Mouse (Mus musculus): ENCODE measurements at regions not wholly inside any gene's neighbourhood (a gene's known extent, or its start where the extent isn't known, plus 50 kb on each side); places are given as distances from the start of the nearest gene placed in this dataset.

DNA sequence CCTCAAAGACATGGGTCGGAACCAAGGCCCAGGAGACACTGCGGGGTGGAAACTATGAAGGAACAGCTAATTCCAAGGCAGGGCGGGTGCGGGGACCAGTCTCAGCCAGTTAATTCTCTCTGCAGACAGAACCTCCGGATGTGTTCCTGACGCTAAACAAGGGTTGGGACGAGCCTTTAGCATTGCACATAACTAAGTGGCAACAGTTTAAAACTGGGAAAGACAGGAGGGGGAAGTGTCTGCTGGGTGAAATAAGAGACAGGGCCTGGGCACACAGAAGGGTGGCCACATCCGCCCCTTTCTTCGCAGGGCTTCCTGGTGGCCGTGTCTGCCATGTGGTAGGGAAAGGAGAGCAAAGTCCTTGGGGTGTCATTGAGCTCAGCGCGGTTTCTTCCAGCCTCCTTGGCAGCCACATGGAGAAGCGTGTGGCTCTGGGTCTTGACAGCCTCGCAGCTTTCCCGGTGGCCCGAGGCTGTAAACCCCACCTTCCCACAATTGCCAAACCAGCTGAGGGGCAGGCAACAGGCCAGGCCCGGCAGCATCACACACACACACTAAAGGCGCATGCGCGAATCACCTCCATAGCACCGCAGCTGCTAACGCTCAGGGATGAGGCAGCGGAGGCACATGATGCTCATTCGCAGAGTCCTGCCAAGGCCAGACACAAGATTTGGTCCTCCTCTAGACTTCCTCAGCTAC is 95.8 kb downstream of the Cpn2 start:
- 0 out of 2 replicates have a peak, but pooled peaks have one; percentile 36 for ATAC-seq (ENCODE audit: low FRiP score, low read depth)
- Histone ChIP-seq H3K27ac (replicated peaks) (no peak overlapping the region), H3K4me1 (replicated peaks) (peaks cover 17% of the 10 kb centered on the region; the same call in 1 of the 2 replicates), H3K9ac (no peak overlapping the region), H3K27me3 (0 out of 2 replicates have a peak, but pooled peaks cover 7% of the 10 kb centered on the region), H3K36me3 (no peaks in the 10 kb centered on the region), H3K9me3 (no peaks in the 10 kb centered on the region), H3K4me2 (no peak overlapping the region), H3K4me3 (no peak overlapping the region)
- WGBS, result 66% methylated on average over 24 of the region's 24 CpGs

GRCm38 (mm10) chr16:30172136-30172731 is 95.1 kb downstream of the Cpn2 start:
- H3K9me3 ChIP-seq, result no peaks in the 10 kb centered on the region
- H3K4me3 ChIP-seq, result no peak overlapping the region
- H3K27ac ChIP-seq (replicated peaks), result no peak overlapping the region
- no peak overlapping the region for H3K9ac ChIP-seq
- no peaks in the 10 kb centered on the region for H3K36me3 ChIP-seq
- no peak for ATAC-seq (ENCODE audit: low FRiP score, low read depth)
- H3K4me1 ChIP-seq (replicated peaks), result peaks cover 17% of the 10 kb centered on the region; the same call in 1 of the 2 replicates
- H3K27me3 ChIP-seq, result 0 out of 2 replicates have a peak, but pooled peaks cover 7% of the 10 kb centered on the region
- no peak overlapping the region for H3K4me2 ChIP-seq
- 66% methylated on average over 13 of the region's 13 CpGs for WGBS

DNA sequence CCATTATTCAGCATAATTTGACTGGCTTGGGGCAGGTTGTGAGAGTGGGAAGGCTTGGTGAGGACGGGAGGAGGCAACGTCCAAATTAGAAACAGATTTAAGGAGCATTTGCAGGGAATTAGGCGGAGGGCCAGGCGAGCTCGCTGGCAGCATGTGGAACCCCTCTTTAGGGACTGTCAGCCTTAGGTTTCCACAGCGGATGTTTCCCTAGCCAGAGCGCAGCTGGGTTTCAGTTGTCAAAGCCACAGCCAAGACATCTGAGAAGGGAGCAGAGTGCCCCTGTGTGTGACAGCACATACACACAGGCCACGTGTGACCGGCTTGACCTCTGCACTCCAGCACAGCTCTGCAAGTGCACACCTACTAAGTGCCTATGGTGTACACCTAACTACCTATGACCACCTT is 94.5 kb downstream of the Cpn2 start:
- Histone ChIP-seq H3K27me3 (0 out of 2 replicates have a peak, but pooled peaks cover 7% of the 10 kb centered on the region), H3K4me2 (no peak overlapping the region), H3K4me3 (no peak overlapping the region), H3K9ac (no peak overlapping the region), H3K36me3 (no peaks in the 10 kb centered on the region), H3K9me3 (no peaks in the 10 kb centered on the region), H3K27ac (replicated peaks) (no peak overlapping the region), H3K4me1 (replicated peaks) (peaks cover 17% of the 10 kb centered on the region; the same call in 1 of the 2 replicates)
- peak; percentile 24; the same call in 1 of the 2 replicates for ATAC-seq (ENCODE audit: low FRiP score, low read depth)
- WGBS, result 32% methylated on average over 9 of the region's 9 CpGs

DNA sequence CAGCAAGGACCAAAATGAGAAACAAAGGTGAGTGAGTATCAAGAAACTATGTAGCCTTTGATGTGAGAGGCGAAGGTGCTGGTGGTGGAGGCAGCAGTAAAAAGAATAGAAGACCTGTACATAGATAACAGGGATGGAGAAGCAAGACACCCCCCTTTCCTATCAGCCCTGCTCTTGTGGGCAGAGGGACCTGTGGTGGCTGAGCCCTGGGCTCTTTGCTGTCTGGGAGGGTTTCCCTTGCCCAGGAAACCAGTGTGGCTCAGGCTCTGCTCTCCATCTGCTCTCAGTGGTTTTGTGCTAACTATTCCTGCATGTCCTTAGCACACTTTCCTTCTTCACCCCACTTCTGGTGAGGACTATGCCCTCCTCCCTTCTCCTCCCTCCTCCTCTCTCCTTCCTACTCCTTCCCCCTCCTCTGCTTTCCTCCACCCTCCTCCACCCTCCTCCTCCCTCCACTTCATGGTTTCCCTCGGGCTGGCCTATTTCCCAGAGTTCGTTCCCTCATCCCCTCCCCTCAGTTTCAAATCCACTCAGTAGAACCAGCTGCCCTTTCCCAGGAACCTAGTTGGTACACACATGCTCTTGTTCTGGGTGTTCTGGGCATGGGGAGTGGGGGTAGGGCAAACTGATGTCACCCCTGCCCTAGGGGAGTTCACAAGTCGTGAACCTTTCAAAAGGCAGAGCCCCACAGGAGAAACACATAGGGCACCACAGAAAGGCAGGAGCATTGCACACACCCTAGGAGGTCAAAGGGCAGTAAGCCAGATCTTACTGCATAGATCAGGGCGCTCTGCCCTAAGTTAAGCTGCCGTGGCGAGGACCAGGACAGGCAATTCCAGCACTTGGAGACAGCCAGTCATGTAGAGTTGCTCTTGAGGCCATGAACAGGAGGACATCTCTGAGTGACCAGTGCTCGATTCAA is 93.1 kb downstream of the Cpn2 start:
- 50% methylated on average over 8 of the region's 8 CpGs for WGBS
- Histone ChIP-seq H3K4me1 (replicated peaks) (peaks cover 17% of the 10 kb centered on the region; the same call in 1 of the 2 replicates), H3K9ac (no peak overlapping the region), H3K36me3 (no peaks in the 10 kb centered on the region), H3K9me3 (no peaks in the 10 kb centered on the region), H3K27ac (replicated peaks) (no peak overlapping the region), H3K27me3 (0 out of 2 replicates have a peak, but pooled peaks cover 7% of the 10 kb centered on the region), H3K4me3 (no peak overlapping the region), H3K4me2 (no peak overlapping the region)
- peak; percentile 27; the same call in 1 of the 2 replicates for ATAC-seq (ENCODE audit: low FRiP score, low read depth)

DNA sequence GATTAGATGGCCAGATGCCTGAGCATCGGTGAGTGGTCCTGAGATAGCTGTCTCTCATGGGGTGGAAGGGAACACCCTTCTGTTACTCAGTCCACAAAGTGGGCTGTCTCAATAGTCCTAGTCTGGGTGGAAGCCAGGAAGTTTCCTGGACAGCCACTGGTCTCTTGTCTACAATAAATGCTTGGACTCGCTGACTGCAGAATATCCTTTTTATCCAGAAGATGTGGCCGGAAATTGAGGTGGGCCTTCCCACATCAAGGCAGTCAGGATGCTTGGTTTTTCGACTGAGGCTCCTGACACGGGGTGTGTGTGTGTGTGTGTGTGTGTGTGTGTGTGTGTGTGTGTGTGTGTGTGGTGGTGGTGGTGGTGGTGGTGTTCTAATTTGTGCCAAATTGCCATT is 91.0 kb downstream of the Cpn2 start:
- Histone ChIP-seq H3K4me2 (no peak overlapping the region), H3K4me1 (replicated peaks) (peaks cover 17% of the 10 kb centered on the region; the same call in 1 of the 2 replicates), H3K27ac (replicated peaks) (no peak overlapping the region), H3K9me3 (no peaks in the 10 kb centered on the region), H3K9ac (no peak overlapping the region), H3K36me3 (no peaks in the 10 kb centered on the region), H3K4me3 (no peak overlapping the region), H3K27me3 (0 out of 2 replicates have a peak, but pooled peaks cover 14% of the 10 kb centered on the region)
- no peak for ATAC-seq (ENCODE audit: low FRiP score, low read depth)
- 86% methylated on average over 5 of the region's 5 CpGs for WGBS

GRCm38 (mm10) chr16:30177769-30178168 is 89.5 kb downstream of the Cpn2 start:
- Histone ChIP-seq H3K27ac (replicated peaks) (no peak overlapping the region), H3K36me3 (no peaks in the 10 kb centered on the region), H3K9ac (no peak overlapping the region), H3K4me2 (no peak overlapping the region), H3K4me3 (no peak overlapping the region), H3K27me3 (peaks cover 24% of the 10 kb centered on the region; the same call in 1 of the 2 replicates), H3K9me3 (no peaks in the 10 kb centered on the region), H3K4me1 (replicated peaks) (peaks cover 3% of the 10 kb centered on the region; the same call in 1 of the 2 replicates)
- ATAC-seq (ENCODE audit: low FRiP score, low read depth), result no peak
- WGBS, result 96% methylated on average over 7 of the region's 7 CpGs

DNA sequence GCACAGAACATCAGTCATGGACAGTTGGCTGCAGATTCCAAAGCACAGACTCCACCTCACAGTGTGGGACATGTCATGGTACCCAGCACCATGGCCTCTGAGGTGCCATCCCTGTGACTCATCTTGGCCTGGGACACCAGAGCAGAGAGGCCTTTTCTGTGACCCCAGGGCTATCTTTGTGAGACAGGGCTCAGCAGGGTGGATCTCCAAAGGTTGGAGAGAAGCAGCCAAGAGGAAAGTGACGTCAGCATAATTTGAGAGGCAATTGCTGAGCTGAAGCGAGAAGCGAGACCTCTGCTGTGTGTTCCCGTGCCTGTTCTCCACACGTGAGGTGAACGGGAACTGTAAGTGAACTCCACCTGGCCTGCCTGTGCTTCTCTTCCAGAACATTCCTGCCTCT is 88.7 kb downstream of the Cpn2 start:
- no peak overlapping the region for H3K4me2 ChIP-seq
- no peak for ATAC-seq (ENCODE audit: low FRiP score, low read depth)
- no peak overlapping the region for H3K4me3 ChIP-seq
- 36% methylated on average over 6 of the region's 6 CpGs for WGBS
- H3K4me1 ChIP-seq (replicated peaks), result no peaks in the 10 kb centered on the region
- H3K9me3 ChIP-seq, result no peaks in the 10 kb centered on the region
- H3K9ac ChIP-seq, result no peak overlapping the region
- H3K36me3 ChIP-seq, result no peaks in the 10 kb centered on the region
- no peak overlapping the region for H3K27ac ChIP-seq (replicated peaks)
- peaks cover 25% of the 10 kb centered on the region for H3K27me3 ChIP-seq

DNA sequence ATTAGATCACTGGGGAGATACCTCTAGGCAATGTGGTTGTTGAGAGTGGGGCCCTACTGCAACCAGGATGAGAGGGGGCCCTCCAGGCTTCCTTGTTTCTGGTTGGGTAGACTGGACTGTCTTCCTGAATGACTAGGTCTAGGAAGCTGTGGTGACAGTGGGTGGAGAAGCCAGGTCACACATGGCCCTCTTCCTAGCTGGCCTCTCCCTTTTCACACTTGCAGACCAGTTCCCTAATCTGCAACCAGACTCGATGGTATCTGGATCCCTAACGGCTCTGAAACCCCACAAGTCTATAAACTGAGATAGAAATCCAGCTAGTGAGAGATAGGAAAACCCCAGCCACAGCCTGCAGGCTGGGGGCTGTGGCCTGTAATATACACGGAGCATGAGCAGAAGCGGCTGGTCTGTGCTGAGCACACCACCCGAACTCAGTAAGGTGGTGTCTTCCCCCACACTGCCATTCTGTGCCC is 87.8 kb downstream of the Cpn2 start:
- Histone ChIP-seq H3K9ac (no peak overlapping the region), H3K4me2 (no peak overlapping the region), H3K27me3 (peaks cover 33% of the 10 kb centered on the region), H3K27ac (replicated peaks) (no peak overlapping the region), H3K9me3 (no peaks in the 10 kb centered on the region), H3K4me1 (replicated peaks) (peaks cover 5% of the 10 kb centered on the region; the same call in 1 of the 2 replicates), H3K4me3 (no peak overlapping the region), H3K36me3 (no peaks in the 10 kb centered on the region)
- ATAC-seq (ENCODE audit: low FRiP score, low read depth), result no peak
- WGBS, result 92% methylated on average over 5 of the region's 5 CpGs

GRCm38 (mm10) chr16:30181116-30181515 is 86.2 kb downstream of the Cpn2 start:
- Histone ChIP-seq H3K9me3 (no peaks in the 10 kb centered on the region), H3K27me3 (peaks cover 40% of the 10 kb centered on the region), H3K4me2 (no peak overlapping the region), H3K4me1 (replicated peaks) (peaks cover 11% of the 10 kb centered on the region), H3K9ac (no peak overlapping the region), H3K4me3 (no peak overlapping the region), H3K27ac (replicated peaks) (no peak overlapping the region), H3K36me3 (no peaks in the 10 kb centered on the region)
- 52% methylated on average over 8 of the region's 8 CpGs for WGBS
- no peak for ATAC-seq (ENCODE audit: low FRiP score, low read depth)

- H3K9ac ChIP-seq, result no peak overlapping the region
- peak; percentile 60 for ATAC-seq (ENCODE audit: low FRiP score, low read depth)
- no peaks in the 10 kb centered on the region for H3K36me3 ChIP-seq
- no peak overlapping the region for H3K27ac ChIP-seq (replicated peaks)
- H3K4me3 ChIP-seq, result no peak overlapping the region
- peaks cover 60% of the 10 kb centered on the region for H3K27me3 ChIP-seq
- H3K4me2 ChIP-seq, result no peak overlapping the region
- no peaks in the 10 kb centered on the region for H3K9me3 ChIP-seq
- 25% methylated on average over 18 of the region's 18 CpGs for WGBS
- peaks cover 31% of the 10 kb centered on the region for H3K4me1 ChIP-seq (replicated peaks)
These were observed 82.6 kb downstream of the Cpn2 start for GRCm38 (mm10) chr16:30184591-30185265.

DNA sequence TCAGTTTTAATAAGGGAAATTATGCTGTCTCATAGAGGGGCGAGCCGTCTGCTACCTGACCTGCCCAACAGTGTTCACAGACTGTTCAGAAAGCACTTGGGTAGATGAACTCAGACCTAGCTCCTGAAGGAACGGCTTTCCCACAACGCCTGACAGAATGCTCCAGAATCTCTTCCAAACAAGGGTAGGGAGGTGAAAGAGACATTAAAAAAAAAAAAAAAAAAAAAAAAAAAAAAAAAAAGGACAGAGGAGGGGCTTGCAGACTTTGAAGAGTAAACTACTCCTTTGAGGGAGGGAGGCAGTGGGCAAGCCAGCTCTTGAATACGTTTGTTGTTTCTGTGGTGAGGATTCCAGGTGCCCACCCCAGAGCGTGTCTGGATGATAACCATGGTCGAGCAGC is 81.6 kb downstream of the Cpn2 start:
- Histone ChIP-seq H3K4me2 (no peak overlapping the region), H3K9me3 (no peaks in the 10 kb centered on the region), H3K27me3 (peaks cover 58% of the 10 kb centered on the region), H3K9ac (no peak overlapping the region), H3K36me3 (no peaks in the 10 kb centered on the region), H3K27ac (replicated peaks) (no peak overlapping the region), H3K4me1 (replicated peaks) (peaks cover 31% of the 10 kb centered on the region), H3K4me3 (no peak overlapping the region)
- no peak for ATAC-seq (ENCODE audit: low FRiP score, low read depth)
- 62% methylated on average over 7 of the region's 7 CpGs for WGBS
